Mouse (Mus musculus) heart, adult 2 months (tissue): ENCODE measurements at regions not wholly inside any gene's neighbourhood (a gene's known extent, or its start where the extent isn't known, plus 50 kb on each side); places are given as distances from the start of the nearest gene placed in this dataset.
A peak's percentile ranks its signal among the peaks of the same experiment; 100 is the strongest.

Experiments used
- DNase-seq, 2 experiments: peaks; one replicate each; pipeline ENCODE4 v3.0.0; 2021
- H3K27ac ChIP-seq: fragments of 200-600 bp; 2 replicates; pipeline ENCODE4 v1.8.1; 2022
- H3K27me3 ChIP-seq: fragments of 200-500 bp; 2 replicates; pipeline ENCODE4 v1.6.1; 2012; ENCODE audit warnings: mild to moderate bottlenecking, low read length, inconsistent platforms, mixed read lengths; ENCODE audit not compliant: control insufficient read depth, insufficient read depth
- H3K36me3 ChIP-seq: fragments of 200-500 bp; 2 replicates; pipeline ENCODE4 v1.6.1; 2012; ENCODE audit warnings: low read length, inconsistent platforms; ENCODE audit not compliant: control insufficient read depth, insufficient read depth
- H3K4me1 ChIP-seq: fragments of 200-500 bp; 2 replicates; pipeline ENCODE4 v1.6.1; 2011; ENCODE audit warnings: low read length; ENCODE audit not compliant: control insufficient read depth, insufficient read depth
- H3K4me3 ChIP-seq: fragments of 200-600 bp; 2 replicates; pipeline ENCODE4 v1.8.1; 2022
- H3K79me2 ChIP-seq: fragments of 200-500 bp; replicated peaks from 2 replicates; pipeline ENCODE4 v1.6.1; 2012; ENCODE audit warnings: mild to moderate bottlenecking, inconsistent platforms, low read length, moderate library complexity, mixed read lengths; ENCODE audit not compliant: control insufficient read depth, insufficient read depth
- H3K9ac ChIP-seq: fragments of 200-500 bp; 2 replicates; pipeline ENCODE4 v1.6.1; 2012; ENCODE audit warnings: low read depth, mild to moderate bottlenecking, control low read depth, inconsistent platforms, low read length, mixed read lengths
- CTCF ChIP-seq: fragments of 200-600 bp; IDR thresholded peaks from 2 replicates; pipeline ENCODE4 v1.8.1; 2022; ENCODE audit warnings: antibody characterized with exemption, mild to moderate bottlenecking, moderate library complexity
- EP300 ChIP-seq: fragments of 200-500 bp; IDR thresholded peaks from 2 replicates; pipeline ENCODE4 v1.6.1; 2011; ENCODE audit warnings: low read depth, low read length, control low read depth; ENCODE audit not compliant: insufficient read depth
- POLR2A ChIP-seq: fragments of 200-500 bp; IDR thresholded peaks from 2 replicates; pipeline ENCODE4 v1.6.1; 2011; ENCODE audit warnings: mild to moderate bottlenecking, low read depth, low read length, control low read depth; ENCODE audit not compliant: insufficient read depth
- WGBS: fragments of 180-500 bp; shearing (Covaris S2); methylation state at CpG from one replicate; pipeline ENCODE4 v1.1.7; 2018; 5-methylcytosine and 5-hydroxymethylcytosine counted together
- intact Hi-C: fragments of 180-260 bp; cut with DNase I; formaldehyde crosslinking; loops from one replicate; pipeline ENCODE4 v1.15.1; 2025

GRCm38 (mm10) chr1:73820701-73821100 lies 303.5 kb downstream of the Tns1 start:
- H3K4me1 ChIP-seq: no peaks in the 10 kb centered on the region
- DNase-seq: peak; percentile 53 to 57
- TF ChIP-seq POLR2A: no peak
- TF ChIP-seq EP300: no peak
- TF ChIP-seq CTCF: no peak
- no peak overlapping the region for H3K4me3 ChIP-seq
- no peaks in the 10 kb centered on the region for H3K36me3 ChIP-seq
- intact Hi-C loops: no loop called here
- no peak overlapping the region for H3K9ac ChIP-seq
- H3K79me2 ChIP-seq: no peaks in the 10 kb centered on the region
- no peak overlapping the region for H3K27ac ChIP-seq
- WGBS: 53% methylated on average over 7 of the region's 7 CpGs
- H3K27me3 ChIP-seq: no peaks in the 10 kb centered on the region

GRCm38 (mm10) chr1:73807206-73807605 lies 317.0 kb downstream of the Tns1 start:
- intact Hi-C loops: no loop called here
- no peak for TF ChIP-seq EP300
- TF ChIP-seq CTCF: no peak
- no peak for TF ChIP-seq POLR2A
- Histone ChIP-seq H3K79me2 (no peaks in the 10 kb centered on the region), H3K36me3 (no peaks in the 10 kb centered on the region), H3K9ac (no peak overlapping the region), H3K4me3 (no peak overlapping the region), H3K27me3 (no peaks in the 10 kb centered on the region), H3K4me1 (peaks cover 1% of the 10 kb centered on the region), H3K27ac (no peak overlapping the region)
- WGBS: 72% methylated on average over 3 of the region's 3 CpGs
- DNase-seq: no peak

GRCm38 (mm10) chr1:73805156-73805555 lies 319.1 kb downstream of the Tns1 start:
- Histone ChIP-seq H3K4me3 (no peak overlapping the region), H3K27ac (no peak overlapping the region), H3K36me3 (no peaks in the 10 kb centered on the region), H3K27me3 (no peaks in the 10 kb centered on the region), H3K79me2 (no peaks in the 10 kb centered on the region), H3K4me1 (peaks cover 1% of the 10 kb centered on the region), H3K9ac (no peak overlapping the region)
- 81% methylated on average over 9 of the region's 9 CpGs for WGBS
- peak; percentile 59 to 61 for DNase-seq
- TF ChIP-seq CTCF: no peak
- TF ChIP-seq POLR2A: no peak
- peak; percentile 47; the same call in 1 of the 2 replicates for TF ChIP-seq EP300
- intact Hi-C loops: no loop called here

- intact Hi-C loops: no loop called here
- no peak for DNase-seq
- no peaks in the 10 kb centered on the region for H3K36me3 ChIP-seq
- TF ChIP-seq POLR2A: no peak
- TF ChIP-seq EP300: no peak
- no peak for TF ChIP-seq CTCF
- H3K4me1 ChIP-seq: peaks cover 3% of the 10 kb centered on the region
- WGBS: 69% methylated on average over 1 of the region's 1 CpGs
- H3K9ac ChIP-seq: no peak overlapping the region
- H3K27me3 ChIP-seq: no peaks in the 10 kb centered on the region
- H3K27ac ChIP-seq: no peak overlapping the region
- H3K4me3 ChIP-seq: no peak overlapping the region
- no peaks in the 10 kb centered on the region for H3K79me2 ChIP-seq
These were observed 324.3 kb downstream of the Tns1 start for GRCm38 (mm10) chr1:73799996-73800395.

- intact Hi-C loops: no loop called here
- H3K4me3 ChIP-seq: no peak overlapping the region
- TF ChIP-seq POLR2A (no peak), EP300 (no peak), CTCF (no peak)
- H3K27me3 ChIP-seq: no peaks in the 10 kb centered on the region
- H3K4me1 ChIP-seq: peaks cover 1% of the 10 kb centered on the region; the same call in 1 of the 2 replicates
- no peak overlapping the region for H3K27ac ChIP-seq
- H3K79me2 ChIP-seq: no peaks in the 10 kb centered on the region
- no peak overlapping the region for H3K9ac ChIP-seq
- DNase-seq: peak in 1 of 2 experiments; percentile 18
- H3K36me3 ChIP-seq: no peaks in the 10 kb centered on the region
- 49% methylated on average over 8 of the region's 8 CpGs for WGBS
These were observed 325.0 kb downstream of the Tns1 start for GRCm38 (mm10) chr1:73799246-73799645.

- no peak overlapping the region for H3K27ac ChIP-seq
- TF ChIP-seq EP300 (no peak), CTCF (no peak), POLR2A (no peak)
These were observed 326.4 kb downstream of the Tns1 start for GRCm38 (mm10) chr1:73797858-73798257.

More at GRCm38 (mm10) chr1:73797858-73798257, 326.4 kb downstream of the Tns1 start:
- Histone ChIP-seq H3K27me3 (no peaks in the 10 kb centered on the region), H3K4me1 (peaks cover 1% of the 10 kb centered on the region; the same call in 1 of the 2 replicates), H3K79me2 (no peaks in the 10 kb centered on the region), H3K9ac (no peak overlapping the region), H3K4me3 (no peak overlapping the region), H3K36me3 (no peaks in the 10 kb centered on the region)
- no peak for DNase-seq
- intact Hi-C loops: no loop called here
- 93% methylated on average over 2 of the region's 2 CpGs for WGBS
